Mouse (Mus musculus) kidney, postnatal 4 days (tissue): ENCODE results near the gene Enpp7.
A peak's percentile ranks its signal among the peaks of the same experiment; 100 is the strongest.

Source experiments
- DNase-seq, 2 experiments: peaks; one replicate each; pipeline ENCODE4 v3.0.0; 2021; ENCODE audit warnings: mixed read lengths in 2 of 2

Enpp7 gene

GRCm38 (mm10) chr11:118987999-118988398, at the start of gene Enpp7:
Enpp7 (plus strand) TSS chr11:118988188.
- DNase-seq, result no peak

- DNase-seq, result no peak
Measured at GRCm38 (mm10) chr11:118939731-118940130, 48.3 kb upstream of the Enpp7 start.

GRCm38 (mm10) chr11:118940539-118940938, 47.4 kb upstream of the Enpp7 start:
- no peak for DNase-seq

- DNase-seq, result no peak
Measured at GRCm38 (mm10) chr11:118941268-118941667, 46.7 kb upstream of the Enpp7 start.

GRCm38 (mm10) chr11:118945868-118946267, 42.1 kb upstream of the Enpp7 start:
- DNase-seq, result no peak

GRCm38 (mm10) chr11:118955016-118955415, 33.0 kb upstream of the Enpp7 start:
- no peak for DNase-seq

- peak; percentile 18 to 40 for DNase-seq
Measured at GRCm38 (mm10) chr11:118957070-118957471, 30.9 kb upstream of the Enpp7 start.

GRCm38 (mm10) chr11:118960649-118961048, 27.3 kb upstream of the Enpp7 start:
- no peak for DNase-seq

- DNase-seq, result no peak
Measured at GRCm38 (mm10) chr11:118962478-118962877, 25.5 kb upstream of the Enpp7 start.

GRCm38 (mm10) chr11:118963926-118964325, 24.1 kb upstream of the Enpp7 start:
- DNase-seq, result no peak

GRCm38 (mm10) chr11:118965078-118965477, 22.9 kb upstream of the Enpp7 start:
- DNase-seq, result no peak

- peak; percentile 69 to 70 for DNase-seq
Measured at GRCm38 (mm10) chr11:118971470-118972034, 16.4 kb upstream of the Enpp7 start.

GRCm38 (mm10) chr11:118972431-118973377, 15.3 kb upstream of the Enpp7 start:
- DNase-seq, result no peak

GRCm38 (mm10) chr11:118974340-118974739, 13.6 kb upstream of the Enpp7 start:
- DNase-seq, result no peak

GRCm38 (mm10) chr11:118975427-118975826, 12.6 kb upstream of the Enpp7 start:
- peak; percentile 83 to 84 for DNase-seq

GRCm38 (mm10) chr11:118975917-118976316, 12.1 kb upstream of the Enpp7 start:
- DNase-seq, result no peak

GRCm38 (mm10) chr11:118980388-118980787, 7.6 kb upstream of the Enpp7 start:
- no peak for DNase-seq

- DNase-seq, result no peak
Measured at GRCm38 (mm10) chr11:118981012-118981776, 6.8 kb upstream of the Enpp7 start.

- DNase-seq, result no peak
Measured at GRCm38 (mm10) chr11:118982593-118983113, 5.3 kb upstream of the Enpp7 start.

GRCm38 (mm10) chr11:118985571-118985970, 2.4 kb upstream of the Enpp7 start:
- DNase-seq, result no peak

- DNase-seq, result no peak
Measured at GRCm38 (mm10) chr11:118992781-118993180, 4.8 kb downstream of the Enpp7 start.

- peak in 1 of 2 experiments; percentile 15 for DNase-seq
Measured at GRCm38 (mm10) chr11:118995448-118995847, 7.5 kb downstream of the Enpp7 start.

GRCm38 (mm10) chr11:118997182-118997581, 9.2 kb downstream of the Enpp7 start:
- peak in 1 of 2 experiments; percentile 23 for DNase-seq
